Mouse (Mus musculus): ENCODE measurements around the gene Ptpn6.

The Ptpn6 gene

GRCm38 (mm10) chr6:124729850-124730705 is 8.4 kb downstream of the Ptpn6 start:
- WGBS = 82% methylated on average over 8 of the region's 8 CpGs

- WGBS = 93% methylated on average over 10 of the region's 10 CpGs
Measured at GRCm38 (mm10) chr6:124728621-124729020, 9.9 kb downstream of the Ptpn6 start.

GRCm38 (mm10) chr6:124724472-124724871 is 14.0 kb downstream of the Ptpn6 start:
- WGBS = 91% methylated on average over 10 of the region's 10 CpGs

- 58% methylated on average over 8 of the region's 8 CpGs for WGBS
Measured at GRCm38 (mm10) chr6:124723541-124723940, 15.0 kb downstream of the Ptpn6 start.

- WGBS = 85% methylated on average over 6 of the region's 6 CpGs
Measured at GRCm38 (mm10) chr6:124722876-124723473, 15.5 kb downstream of the Ptpn6 start.

- 64% methylated on average over 11 of the region's 11 CpGs for WGBS
Measured at GRCm38 (mm10) chr6:124720904-124721303, 17.6 kb downstream of the Ptpn6 start.

GRCm38 (mm10) chr6:124719354-124719978 is 19.0 kb downstream of the Ptpn6 start:
- 91% methylated on average over 7 of the region's 7 CpGs for WGBS

GRCm38 (mm10) chr6:124718703-124719102 is 19.8 kb downstream of the Ptpn6 start:
- 77% methylated on average over 16 of the region's 16 CpGs for WGBS

GRCm38 (mm10) chr6:124717968-124718367 is 20.5 kb downstream of the Ptpn6 start:
- 83% methylated on average over 13 of the region's 13 CpGs for WGBS

GRCm38 (mm10) chr6:124716864-124717490 is 21.5 kb downstream of the Ptpn6 start:
- 52% methylated on average over 20 of the region's 20 CpGs for WGBS

GRCm38 (mm10) chr6:124712918-124713317 is 25.6 kb downstream of the Ptpn6 start:
- WGBS = 6% methylated on average over 11 of the region's 11 CpGs

GRCm38 (mm10) chr6:124711824-124712782 is 26.4 kb downstream of the Ptpn6 start, which contains the start of the genes Emg1 and Phb2:
Gene Emg1, minus strand, starts transcription at chr6:124712178.
Gene Phb2, plus strand, starts transcription at chr6:124712336.
- under 1% methylated on average over 76 of the region's 76 CpGs for WGBS

GRCm38 (mm10) chr6:124708289-124708889 is 30.1 kb downstream of the Ptpn6 start:
- 95% methylated on average over 10 of the region's 10 CpGs for WGBS

- WGBS = 51% methylated on average over 5 of the region's 5 CpGs
Measured at GRCm38 (mm10) chr6:124706061-124706627, 32.4 kb downstream of the Ptpn6 start.

- WGBS = 96% methylated on average over 2 of the region's 2 CpGs
Measured at GRCm38 (mm10) chr6:124704417-124704816, 34.1 kb downstream of the Ptpn6 start.

- WGBS = 70% methylated on average over 7 of the region's 7 CpGs
Measured at GRCm38 (mm10) chr6:124703789-124704188, 34.7 kb downstream of the Ptpn6 start.

- 45% methylated on average over 3 of the region's 3 CpGs for WGBS
Measured at GRCm38 (mm10) chr6:124702784-124703103, 35.8 kb downstream of the Ptpn6 start.

GRCm38 (mm10) chr6:124702102-124702783 is 36.3 kb downstream of the Ptpn6 start:
- 68% methylated on average over 17 of the region's 17 CpGs for WGBS

GRCm38 (mm10) chr6:124701338-124701737 is 37.2 kb downstream of the Ptpn6 start:
- WGBS = 81% methylated on average over 8 of the region's 8 CpGs
